Mouse (Mus musculus) urinary bladder, postnatal 36 days (tissue): ENCODE measurements around the gene Lilra5.
"Not testable (repeated sequence)": the region's sequence is repeated elsewhere in the genome, so short reads cannot be mapped to it uniquely, and the experiment has no call there.

Experiments used
- DNase-seq, 2 experiments: peaks; one replicate each; pipeline ENCODE4 v3.0.0; 2022; ENCODE audit warnings: low spot score in 2 of 2, mixed read lengths in 1 of 2

Gene Lilra5

GRCm38 (mm10) chr7:4237454-4237853, at the start of gene Lilra5:
TSS of gene Lilra5 (plus strand) at chr7:4237754.
- DNase-seq, result no peak

DNA sequence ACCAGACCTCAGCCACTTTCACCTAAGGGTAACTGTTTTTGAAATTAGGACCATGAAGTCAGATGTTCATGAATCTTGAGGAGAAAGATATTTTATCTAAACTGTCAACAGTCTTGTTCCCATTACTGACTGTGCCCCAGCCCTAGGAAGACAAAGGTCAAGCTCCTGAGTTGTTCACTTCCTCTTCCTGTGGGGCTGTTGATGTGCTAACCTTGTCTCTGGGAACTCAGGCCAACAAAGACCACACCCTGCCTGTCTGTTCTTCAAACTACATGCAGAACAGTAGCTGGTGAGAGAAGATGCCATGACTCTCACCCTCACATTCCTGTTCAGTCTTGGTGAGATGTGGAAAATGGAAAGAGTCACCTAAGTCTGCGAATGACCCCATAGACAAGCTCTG, 30.4 kb upstream of the Lilra5 start:
- no peak for DNase-seq

GRCm38 (mm10) chr7:4208626-4209025, 28.9 kb upstream of the Lilra5 start:
- DNase-seq, result no peak

GRCm38 (mm10) chr7:4213436-4213835, 24.1 kb upstream of the Lilra5 start:
- DNase-seq, result not testable (repeated sequence)

DNA sequence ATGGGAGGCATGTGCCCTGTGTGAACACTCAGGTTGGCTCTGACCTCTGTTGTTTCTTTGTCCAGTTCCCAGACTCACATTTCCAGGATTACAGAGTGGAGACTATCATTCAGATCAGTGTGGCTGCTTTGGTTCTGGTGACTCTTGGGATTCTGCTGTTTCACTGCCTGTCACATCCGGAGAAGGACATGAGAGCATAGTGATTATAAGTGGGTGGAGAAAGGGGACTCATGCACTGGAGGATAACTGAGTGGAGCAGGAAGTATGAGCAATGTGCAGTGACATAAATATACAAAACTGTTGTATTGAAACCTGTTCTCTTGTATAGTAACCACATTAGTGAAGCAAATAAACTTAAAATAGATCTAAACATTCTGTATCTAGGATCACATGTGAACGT, 22.2 kb upstream of the Lilra5 start:
- DNase-seq, result no peak

DNA sequence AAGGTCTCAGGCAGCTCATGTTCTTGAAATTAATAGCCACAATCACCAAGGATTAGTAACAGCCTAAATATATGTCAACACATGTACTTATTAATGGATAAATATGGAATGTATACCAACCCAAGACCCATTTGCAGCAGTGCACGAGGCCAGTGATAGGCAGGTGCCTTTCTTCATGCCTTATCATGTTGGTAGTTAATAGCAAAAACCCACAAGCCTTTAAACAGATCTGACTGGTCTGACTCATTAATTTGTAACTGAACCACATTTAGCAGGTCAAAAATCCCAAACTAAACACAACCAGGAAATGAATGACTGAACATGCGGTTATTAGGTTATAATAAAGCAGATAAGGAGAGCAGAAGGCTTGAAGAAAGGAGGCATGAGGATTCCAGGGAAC, 21.7 kb upstream of the Lilra5 start:
- DNase-seq, result no peak

DNA sequence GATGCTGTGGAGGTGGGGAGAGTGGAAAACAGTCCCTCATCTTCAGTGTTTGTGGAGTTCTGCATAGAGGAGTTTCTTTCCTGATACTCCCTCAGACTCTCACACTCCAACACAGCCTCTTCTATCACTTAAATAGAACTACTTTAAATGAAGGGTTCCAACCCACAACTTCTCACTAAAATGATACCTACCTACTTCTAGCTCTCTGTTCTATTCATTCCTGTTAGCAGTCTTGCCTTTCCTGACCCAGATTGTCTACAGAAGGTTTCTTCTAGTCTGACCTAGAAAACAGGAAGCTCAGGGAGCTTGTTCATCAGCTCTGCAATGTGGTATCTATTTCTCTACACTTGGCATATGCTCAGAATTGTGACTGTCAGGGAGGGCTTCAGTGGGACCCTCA, 2.0 kb upstream of the Lilra5 start:
- no peak for DNase-seq

GRCm38 (mm10) chr7:4239038-4239721, 1.6 kb downstream of the Lilra5 start:
- no peak for DNase-seq

GRCm38 (mm10) chr7:4251211-4251610, 13.7 kb downstream of the Lilra5 start:
- not testable (repeated sequence) for DNase-seq

- DNase-seq, result not testable (repeated sequence)
These were observed 18.5 kb downstream of the Lilra5 start for GRCm38 (mm10) chr7:4256060-4256459.

GRCm38 (mm10) chr7:4260521-4260920, 23.0 kb downstream of the Lilra5 start:
- not testable (repeated sequence) for DNase-seq

DNA sequence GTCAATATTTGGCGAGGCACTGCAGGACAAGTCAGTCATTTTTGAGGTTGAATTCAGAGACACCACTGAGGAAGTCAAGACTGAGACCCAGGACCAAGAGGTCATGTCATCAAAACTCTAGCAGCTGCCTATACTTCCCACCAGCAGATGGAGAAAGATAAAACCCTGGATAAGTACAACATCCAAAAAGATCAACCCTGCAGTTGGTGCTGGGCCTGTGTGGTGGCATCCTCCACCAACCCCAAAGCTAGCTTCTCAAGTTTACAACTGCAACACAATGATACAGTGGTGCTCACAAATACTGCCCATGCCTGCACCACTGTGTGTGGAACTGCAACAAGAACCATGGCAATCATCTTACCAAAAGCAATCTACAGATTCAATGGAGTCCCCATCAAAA, 34.6 kb downstream of the Lilra5 start:
- not testable (repeated sequence) for DNase-seq

DNA sequence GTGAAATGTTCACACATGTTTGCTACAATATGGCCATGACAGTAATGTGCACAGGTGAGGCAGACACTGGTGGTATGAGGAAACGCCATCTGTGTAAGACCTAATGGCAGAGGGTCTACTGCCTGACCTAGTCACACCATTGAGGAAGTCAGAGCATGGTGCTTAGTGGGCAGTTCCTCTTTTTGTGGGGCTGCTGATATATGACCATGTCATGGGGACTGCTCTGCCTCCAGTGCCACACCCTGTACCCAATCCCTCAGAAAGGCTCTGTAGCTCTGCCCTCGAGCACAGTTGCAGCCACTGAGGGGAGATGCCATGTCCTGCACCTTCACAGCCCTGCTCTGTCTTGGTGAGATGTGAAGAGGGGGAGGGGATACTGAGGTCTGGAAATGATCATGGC, 36.3 kb downstream of the Lilra5 start:
- not testable (repeated sequence) for DNase-seq

DNA sequence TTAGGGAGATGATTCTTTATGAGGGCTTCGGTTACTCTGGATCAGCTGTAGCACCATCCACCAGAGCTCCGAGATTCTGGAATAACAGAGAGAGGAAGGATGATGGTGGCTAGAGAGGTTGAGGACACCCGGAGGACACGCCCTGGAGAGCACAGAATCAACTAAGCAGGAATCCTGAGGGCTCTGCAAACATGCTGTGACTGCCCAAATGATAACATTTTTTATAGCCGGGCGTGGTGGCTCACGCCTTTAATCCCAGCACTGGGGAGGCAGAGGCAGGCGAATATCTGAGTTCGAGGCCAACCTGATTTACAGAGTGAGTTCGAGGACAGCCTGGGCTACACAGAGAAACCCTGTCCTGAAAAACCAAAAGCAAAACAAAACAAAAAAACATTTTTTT, 37.9 kb downstream of the Lilra5 start:
- DNase-seq, result not testable (repeated sequence)

DNA sequence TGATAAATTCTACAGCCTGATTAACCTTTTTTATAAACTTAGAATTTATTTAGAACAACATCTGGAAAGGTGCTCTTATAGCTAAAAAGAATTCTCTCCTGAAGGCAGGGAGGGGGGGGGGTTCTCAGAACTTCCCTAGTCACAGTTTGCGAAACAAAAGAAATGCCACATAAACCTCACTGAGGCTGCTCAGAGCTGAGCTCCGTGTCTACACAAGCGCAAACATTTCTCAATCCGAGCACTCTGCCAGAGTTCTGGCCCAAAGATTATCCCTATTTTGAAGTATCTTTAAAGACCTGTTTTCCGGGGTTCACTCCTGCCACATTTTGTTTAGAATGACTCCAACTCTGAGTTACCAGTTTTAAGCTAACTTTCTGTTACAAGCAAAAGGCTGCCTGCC, 55.1 kb downstream of the Lilra5 start:
- DNase-seq, result no peak
